Mouse (Mus musculus) ES-E14 (cell line): ENCODE results near the gene Git1.

Experiments used
- CHD2 ChIP-seq: IDR thresholded peaks from 2 replicates; pipeline ENCODE4 v1.6.1; 2014; ENCODE audit warnings: mild to moderate bottlenecking, low read depth, low read length, inconsistent platforms
- HCFC1 ChIP-seq: IDR thresholded peaks from 2 replicates; pipeline ENCODE4 v1.6.1; 2012; ENCODE audit warnings: low read length, inconsistent platforms, borderline replicate concordance; ENCODE audit not compliant: insufficient read depth
- MAFK ChIP-seq: IDR thresholded peaks from 2 replicates; pipeline ENCODE4 v1.6.1; 2014; ENCODE audit warnings: mild to moderate bottlenecking, low read depth, low read length, inconsistent platforms; ENCODE audit not compliant: insufficient read depth
- ZC3H11A ChIP-seq: IDR thresholded peaks from 2 replicates; pipeline ENCODE4 v1.6.1; 2012; ENCODE audit warnings: low read depth, mild to moderate bottlenecking, inconsistent platforms, low read length, borderline replicate concordance
- ZNF384 ChIP-seq: IDR thresholded peaks from 2 replicates; pipeline ENCODE4 v1.6.1; 2012; ENCODE audit warnings: low read depth, low read length, inconsistent platforms

DNA sequence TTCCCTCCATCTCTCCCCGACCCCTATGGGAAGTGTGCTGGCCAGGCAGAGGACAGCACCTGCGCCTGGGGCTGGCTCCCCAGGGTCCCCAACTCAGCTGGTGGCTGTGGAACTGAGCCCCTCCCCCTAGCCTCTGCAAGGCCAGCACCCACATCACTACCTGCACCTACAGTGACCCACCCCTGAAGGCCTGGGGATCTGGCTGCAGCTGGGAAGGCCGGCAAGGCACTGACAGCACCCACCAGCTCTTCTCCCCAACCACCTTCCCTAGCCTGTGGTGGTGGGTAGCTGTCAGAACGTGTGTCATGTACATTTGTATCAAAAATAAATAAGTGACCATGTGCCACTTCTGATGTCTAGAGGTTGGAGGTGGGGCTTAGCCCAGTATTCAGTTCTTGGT lies 14.1 kb downstream of the Git1 start:
- TF ChIP-seq CHD2 (no peak), ZC3H11A (no peak), ZNF384 (no peak), HCFC1 (no peak), MAFK (no peak)
